Mouse (Mus musculus) urinary bladder, adult 2 months (tissue): ENCODE results near the gene Dhx32. TPM values are rescaled to one million over a fixed set of nuclear protein-coding genes. Genes with fewer than 3 reads are reported as not detected.

Experiments
- DNase-seq: peaks from one replicate; pipeline ENCODE4 v3.0.0; 2022; ENCODE audit warnings: low spot score
- polyA plus RNA-seq: library from polyadenylated mRNA; depleted of rRNA; stranded (reverse); fragments of >200 nt; gene quantifications from 2 replicates; pipeline ENCODE4 v1.2.3, GENCODE M21; 2012

Dhx32 gene
- polyA plus RNA-seq, 1 experiment: 35.3 TPM

- DNase-seq: no peak
Measured at GRCm38 (mm10) chr7:133768517-133768916, 14.0 kb downstream of the Dhx32 start.

DNA sequence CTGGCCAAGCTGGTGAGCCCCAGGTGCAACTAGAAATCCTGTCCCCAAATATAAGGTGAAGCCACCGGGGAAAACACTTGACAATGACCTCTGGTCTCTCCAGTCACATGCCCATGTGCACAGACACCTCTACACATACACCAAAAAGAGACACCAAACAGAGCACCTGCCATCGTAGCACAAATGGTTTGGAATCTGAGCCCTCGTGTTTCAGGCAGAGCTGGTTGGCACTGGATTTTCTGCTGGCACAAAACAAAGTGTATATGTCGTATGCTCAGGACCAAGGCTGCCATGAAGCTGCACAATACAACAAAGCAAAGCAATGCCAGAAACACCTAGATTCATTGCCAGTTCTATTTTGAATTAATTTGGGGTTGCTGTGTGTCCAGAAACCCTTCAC, 14.5 kb downstream of the Dhx32 start:
- DNase-seq: no peak

DNA sequence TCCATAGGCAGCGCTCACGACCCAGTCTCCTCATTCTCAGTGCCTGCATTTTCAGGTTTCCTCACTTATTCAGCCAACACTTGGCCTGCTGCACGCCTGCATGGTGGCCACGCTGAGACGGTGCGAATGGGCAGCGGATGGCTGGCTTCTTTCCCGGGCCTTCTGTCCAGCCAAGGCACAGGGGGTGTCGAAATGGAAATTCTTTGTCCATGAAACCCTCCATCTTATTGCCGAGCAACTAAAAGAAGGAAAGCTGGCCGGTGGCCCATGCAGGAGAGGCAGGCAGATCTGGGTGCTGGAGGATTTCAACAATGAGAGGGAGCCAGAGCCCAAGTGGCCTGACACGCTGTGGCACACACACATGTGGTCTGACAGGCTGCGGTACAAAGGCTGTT, 16.7 kb downstream of the Dhx32 start:
- DNase-seq: no peak

GRCm38 (mm10) chr7:133765240-133765848, 17.2 kb downstream of the Dhx32 start:
- DNase-seq: no peak

DNA sequence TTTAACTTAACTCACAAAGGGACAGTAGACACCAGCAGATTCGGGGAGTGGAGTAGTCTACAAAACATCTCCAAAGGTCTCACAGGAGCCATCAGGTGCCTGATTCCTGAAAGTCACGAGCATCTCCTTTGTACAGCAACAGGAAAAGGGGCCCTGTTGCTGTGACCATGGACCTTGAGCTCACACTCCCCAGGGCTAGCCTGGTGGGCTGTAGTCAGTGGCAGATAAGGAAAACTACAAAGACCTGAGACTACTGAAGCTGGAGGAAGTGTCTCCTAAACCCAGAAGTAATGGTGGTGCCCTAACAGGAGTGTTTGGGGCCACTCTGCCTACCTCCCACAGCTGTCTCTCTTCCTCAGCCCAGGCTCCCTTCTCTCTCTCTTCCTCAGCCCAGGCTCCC, 18.1 kb downstream of the Dhx32 start:
- no peak for DNase-seq

DNA sequence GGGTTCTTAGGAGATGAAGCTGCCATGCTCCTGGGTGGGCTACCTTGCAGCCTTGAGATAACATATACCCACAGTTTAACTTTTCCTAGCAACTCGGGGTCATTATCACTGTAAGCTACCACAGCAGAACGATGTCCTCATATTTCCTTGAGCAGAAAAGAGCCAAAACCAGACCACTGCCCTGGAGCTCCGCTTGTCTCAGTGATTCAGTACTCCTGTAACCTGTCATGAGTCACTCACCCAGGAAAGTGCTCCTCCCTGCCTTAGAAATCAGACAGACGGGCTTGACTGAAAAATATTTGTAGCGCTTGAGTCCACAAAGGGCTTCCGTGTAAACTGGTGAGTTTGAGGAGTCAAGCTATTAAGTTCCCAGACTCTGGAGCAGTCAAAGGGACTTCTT, 19.8 kb downstream of the Dhx32 start:
- DNase-seq: no peak

- no peak for DNase-seq
Measured at GRCm38 (mm10) chr7:133759611-133760353, 22.7 kb downstream of the Dhx32 start.

DNA sequence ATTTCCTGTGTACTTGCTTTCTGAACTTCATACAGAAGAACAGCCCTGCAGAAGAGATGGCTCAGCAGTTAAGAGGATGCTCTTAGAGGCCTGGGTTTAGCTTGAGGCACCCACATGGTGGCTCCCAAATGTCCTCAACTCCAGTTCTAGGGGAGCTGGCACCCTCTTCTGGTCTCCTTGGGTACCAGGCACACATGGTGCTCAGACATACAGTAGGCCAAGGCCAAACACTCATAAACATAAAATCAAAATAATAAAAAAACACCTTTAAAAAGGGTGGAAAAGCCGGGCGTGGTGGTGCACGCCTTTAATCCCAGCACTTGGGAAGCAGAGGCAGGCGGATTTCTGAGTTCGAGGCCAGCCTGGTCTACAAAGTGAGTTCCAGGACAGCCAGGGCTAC, 23.8 kb downstream of the Dhx32 start:
- no peak for DNase-seq

GRCm38 (mm10) chr7:133757961-133758455, 24.5 kb downstream of the Dhx32 start:
- no peak for DNase-seq

- no peak for DNase-seq
Measured at GRCm38 (mm10) chr7:133751163-133751562, 31.4 kb downstream of the Dhx32 start.

DNA sequence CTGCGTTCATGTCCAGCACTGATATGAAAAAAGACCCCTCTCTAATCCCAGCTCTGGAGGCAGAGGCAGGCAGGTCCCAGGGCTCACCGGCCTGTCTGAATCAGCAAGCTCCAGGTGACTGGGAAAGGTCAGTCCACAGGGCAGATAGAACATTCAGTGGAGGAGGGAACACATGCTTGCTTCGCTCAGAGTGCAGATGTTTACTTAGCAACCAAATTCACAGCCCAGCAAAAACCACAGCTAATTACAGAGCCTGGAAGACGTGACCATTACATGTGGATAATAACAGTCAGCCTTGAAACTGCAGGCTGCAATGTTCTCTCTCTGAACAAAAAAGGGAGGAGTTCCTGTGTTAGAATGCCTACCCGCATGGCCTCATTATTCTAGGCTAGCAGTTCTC, 31.9 kb downstream of the Dhx32 start:
- DNase-seq: no peak

GRCm38 (mm10) chr7:133748753-133749152, 33.8 kb downstream of the Dhx32 start:
- DNase-seq: no peak

GRCm38 (mm10) chr7:133747372-133747771, 35.2 kb downstream of the Dhx32 start:
- DNase-seq: no peak

DNA sequence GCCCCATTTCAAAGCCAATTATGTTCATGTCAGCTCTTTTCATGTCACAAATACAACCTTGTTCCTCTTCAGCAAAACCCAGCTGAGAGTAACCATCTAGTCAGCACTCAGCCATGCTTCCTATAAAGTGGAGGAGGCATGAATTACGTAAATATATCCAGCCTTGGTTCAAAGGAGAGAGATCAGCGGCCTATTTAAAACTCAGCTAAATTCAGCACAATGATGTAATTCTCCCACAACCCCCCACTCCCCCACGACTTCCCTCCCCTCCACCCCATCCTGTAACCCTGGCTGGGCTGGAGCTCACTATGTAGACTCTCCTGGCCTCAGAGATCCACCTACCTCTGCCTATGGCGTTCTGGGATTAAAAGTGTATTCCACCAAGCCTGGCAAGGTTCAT, 37.8 kb downstream of the Dhx32 start:
- no peak for DNase-seq

DNA sequence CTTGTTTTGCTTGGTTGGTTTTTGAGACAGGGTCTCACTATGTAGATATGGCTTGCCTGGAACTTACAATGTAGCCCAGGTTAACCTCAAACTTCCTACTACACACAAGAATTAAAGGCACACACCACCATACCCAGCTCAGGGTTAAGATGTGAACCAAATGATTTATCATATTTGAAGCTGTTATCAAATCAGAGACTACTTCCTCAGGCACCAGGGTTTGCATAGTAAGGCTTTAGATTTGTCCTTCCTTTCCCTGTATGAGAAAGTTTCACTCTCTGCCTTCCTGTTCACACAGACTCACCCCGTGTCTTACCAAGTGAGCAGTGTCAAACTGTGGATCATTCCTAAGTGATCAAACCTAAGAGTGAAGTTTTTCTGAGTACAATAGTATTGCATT, 38.3 kb downstream of the Dhx32 start:
- DNase-seq: no peak

DNA sequence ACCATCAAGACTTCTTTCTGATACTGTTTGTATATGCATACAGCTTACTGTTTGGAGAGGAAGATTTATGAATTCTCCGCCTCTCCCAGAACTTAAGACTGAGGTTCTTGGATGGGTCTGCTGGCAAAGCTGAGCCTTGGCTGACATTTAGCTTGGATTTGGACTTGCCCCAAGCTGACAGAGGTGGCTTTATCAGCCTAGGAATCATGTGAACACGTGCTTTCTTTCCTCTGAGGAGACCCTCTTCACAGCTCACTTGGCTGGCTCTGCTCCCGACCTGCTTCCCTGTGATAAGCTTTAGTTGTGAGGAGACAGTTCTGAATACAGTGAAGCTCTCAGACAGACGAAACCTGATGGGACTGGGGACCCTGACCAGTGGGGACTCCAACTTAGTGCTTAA, 38.9 kb downstream of the Dhx32 start:
- DNase-seq: no peak

GRCm38 (mm10) chr7:133742530-133743325, 39.8 kb downstream of the Dhx32 start:
- no peak for DNase-seq

DNA sequence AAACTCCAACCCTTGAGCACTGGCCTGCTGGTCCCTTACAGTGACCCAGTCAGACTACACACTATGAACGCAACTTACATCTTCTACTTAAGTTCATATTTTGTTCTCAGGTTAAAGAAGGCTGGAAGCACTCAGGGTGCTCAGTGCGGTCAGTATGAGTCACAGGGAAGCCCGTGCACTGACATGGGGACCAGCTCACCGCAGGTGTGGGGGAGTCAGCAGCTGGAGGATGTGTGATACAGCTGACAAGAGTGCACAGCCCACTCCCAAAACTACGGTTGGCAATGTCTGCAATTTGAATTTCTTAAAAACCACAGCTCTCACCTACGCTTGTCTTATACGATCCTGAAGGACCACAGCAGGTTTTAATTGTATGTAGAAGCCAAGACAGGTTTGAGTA, 42.0 kb downstream of the Dhx32 start:
- DNase-seq: no peak

GRCm38 (mm10) chr7:133731971-133732645, 50.4 kb downstream of the Dhx32 start:
- no peak for DNase-seq

GRCm38 (mm10) chr7:133730324-133731191, 52.0 kb downstream of the Dhx32 start:
- DNase-seq: no peak

- DNase-seq: no peak
Measured at GRCm38 (mm10) chr7:133729351-133729750, 53.2 kb downstream of the Dhx32 start.
